Mouse (Mus musculus) embryo, embryonic 10.5 days (tissue): ENCODE measurements around the gene Rhoc.
"Not testable (repeated sequence)": the region's sequence is repeated elsewhere in the genome, so short reads cannot be mapped to it uniquely, and the experiment has no call there.

Experiments used
- DNase-seq: peaks from one replicate; pipeline ENCODE4 v3.0.0-alpha.2; 2015; ENCODE audit warnings: low spot score

Gene Rhoc

DNA sequence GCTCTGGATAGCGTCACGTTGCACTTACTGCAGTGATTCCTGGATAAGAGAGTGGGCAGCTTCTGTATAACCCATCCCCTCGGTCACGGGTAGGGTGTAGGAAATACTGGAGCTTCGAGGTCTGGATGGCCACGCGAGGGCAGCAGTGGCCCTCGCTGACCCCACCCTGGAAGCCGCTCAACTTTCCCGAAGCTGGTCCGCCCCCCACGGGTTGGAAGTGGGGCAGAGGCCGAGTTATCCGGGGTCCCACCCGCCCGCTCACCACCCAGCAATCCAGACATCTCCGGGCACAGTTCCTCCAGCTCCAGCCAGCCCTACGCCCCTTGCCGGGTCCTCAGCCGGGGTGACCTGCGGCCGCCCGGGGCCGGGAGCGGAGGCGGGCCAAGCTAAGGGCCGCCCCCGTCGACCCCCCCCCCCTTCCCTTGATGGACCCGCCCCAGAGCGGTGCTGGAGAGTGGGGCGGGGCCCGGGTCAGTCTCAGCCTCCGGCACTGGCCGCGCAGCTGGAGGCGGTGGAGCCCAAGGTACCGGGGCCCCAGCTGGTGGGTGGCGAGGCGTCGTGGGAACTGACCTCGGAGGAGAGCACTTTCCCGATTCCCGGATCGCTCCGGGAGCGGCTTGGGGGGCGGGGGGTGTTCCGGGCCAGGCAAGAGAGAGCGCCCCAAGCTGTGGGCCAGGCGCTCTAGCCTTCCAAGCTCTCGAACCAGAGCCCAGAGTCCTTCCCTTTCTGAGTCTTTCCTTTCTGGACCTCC, 561 bp downstream of the Rhoc start:
- DNase-seq: peak; percentile 88

DNA sequence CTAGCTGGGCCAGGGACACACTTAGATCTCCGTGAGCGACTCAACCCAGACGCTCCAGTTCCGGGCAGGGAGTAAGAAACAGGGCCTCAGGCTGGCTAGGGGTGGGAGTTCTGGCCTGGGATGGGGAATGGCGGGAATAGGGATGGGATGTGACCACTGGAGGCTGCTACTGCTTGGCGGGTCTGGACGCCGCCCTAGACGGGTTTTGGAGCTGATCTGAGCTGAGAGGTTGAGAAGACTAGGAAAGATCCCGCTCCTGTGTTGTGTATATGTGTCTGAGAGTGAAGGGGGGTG, 1.1 kb downstream of the Rhoc start:
- peak; percentile 66 for DNase-seq

DNA sequence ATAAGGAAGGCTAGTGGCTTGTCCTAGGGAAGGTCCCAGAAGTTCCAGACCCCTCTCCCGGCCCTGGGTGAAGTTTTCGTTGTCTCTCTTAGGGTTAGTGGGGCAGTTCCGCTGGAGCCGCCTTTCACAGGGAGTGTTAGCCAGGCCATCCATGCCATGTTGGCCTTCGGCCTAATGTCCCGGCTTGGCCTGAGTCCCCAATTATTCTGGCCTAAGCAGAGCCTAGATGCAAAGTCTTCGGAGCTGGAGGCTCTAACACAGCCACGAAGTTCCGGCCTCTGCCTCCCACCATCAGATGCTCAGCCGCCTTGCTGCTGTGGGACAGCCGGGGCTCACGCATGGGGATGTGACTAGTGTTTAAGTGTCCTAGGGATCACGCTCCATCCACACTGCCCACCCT, 1.6 kb downstream of the Rhoc start:
- DNase-seq: peak; percentile 29

DNA sequence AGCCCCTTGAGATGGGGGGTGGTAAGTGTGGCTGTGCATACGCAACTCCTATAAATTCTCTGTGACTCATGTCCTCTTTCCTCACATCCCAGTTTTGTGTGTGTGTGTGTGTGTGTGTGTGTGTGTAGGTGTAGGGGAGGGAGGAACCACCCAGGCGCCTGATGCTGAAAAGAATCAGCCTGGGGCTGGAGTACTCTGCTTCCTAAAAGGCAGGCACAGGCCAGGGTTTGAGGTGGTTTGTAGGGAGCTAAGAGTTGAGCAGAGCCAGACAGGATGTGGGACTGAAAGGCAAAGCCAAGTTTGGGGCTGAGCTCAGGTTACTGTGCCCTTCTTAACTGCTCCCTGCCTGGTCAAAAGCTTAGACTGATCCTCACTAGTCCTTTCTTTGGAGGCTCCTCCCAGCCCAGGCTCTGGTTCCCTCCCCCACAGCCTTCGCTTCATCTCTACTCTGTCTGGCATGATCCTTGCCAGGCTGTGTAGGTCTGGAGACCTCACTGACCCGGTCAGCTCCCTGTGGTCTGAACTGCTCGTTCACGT, 2.3 kb downstream of the Rhoc start:
- DNase-seq: peak; percentile 82

DNA sequence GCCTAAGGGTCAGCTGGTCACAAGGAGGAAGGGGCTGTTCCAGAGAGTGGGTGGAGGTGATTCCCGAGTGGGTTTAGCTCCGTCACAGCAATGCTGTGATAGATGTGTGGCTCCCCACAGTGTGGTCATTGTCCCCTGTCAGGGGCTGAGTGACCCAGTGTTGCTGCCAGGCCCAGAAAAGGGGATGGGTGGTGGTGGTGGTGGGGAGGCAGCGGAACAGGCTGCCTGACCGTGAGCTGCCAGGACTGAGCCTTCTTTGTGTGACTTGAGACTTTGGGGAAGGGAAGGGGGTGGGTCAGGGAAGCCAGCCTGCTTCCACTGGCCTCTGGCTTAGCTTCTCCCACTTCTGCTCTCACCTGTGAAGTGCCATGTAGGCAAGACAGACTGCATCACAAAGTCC, 2.8 kb downstream of the Rhoc start:
- DNase-seq: no peak

DNA sequence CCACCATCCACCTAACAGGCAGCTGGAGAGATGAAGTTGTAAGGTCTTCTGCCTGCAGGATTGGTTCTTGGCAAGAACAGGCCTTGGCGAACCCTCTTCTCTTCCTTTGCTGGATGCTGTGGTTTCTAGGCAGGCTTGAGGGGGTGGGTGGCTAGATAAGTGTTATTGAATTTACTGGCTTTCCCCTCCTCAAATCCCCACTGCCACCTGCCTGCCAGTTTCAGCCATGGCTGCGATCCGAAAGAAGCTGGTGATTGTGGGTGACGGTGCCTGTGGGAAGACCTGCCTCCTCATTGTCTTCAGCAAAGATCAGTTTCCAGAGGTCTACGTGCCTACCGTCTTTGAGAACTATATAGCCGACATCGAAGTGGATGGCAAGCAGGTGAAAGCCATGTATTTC, 3.5 kb downstream of the Rhoc start:
- no peak for DNase-seq

DNA sequence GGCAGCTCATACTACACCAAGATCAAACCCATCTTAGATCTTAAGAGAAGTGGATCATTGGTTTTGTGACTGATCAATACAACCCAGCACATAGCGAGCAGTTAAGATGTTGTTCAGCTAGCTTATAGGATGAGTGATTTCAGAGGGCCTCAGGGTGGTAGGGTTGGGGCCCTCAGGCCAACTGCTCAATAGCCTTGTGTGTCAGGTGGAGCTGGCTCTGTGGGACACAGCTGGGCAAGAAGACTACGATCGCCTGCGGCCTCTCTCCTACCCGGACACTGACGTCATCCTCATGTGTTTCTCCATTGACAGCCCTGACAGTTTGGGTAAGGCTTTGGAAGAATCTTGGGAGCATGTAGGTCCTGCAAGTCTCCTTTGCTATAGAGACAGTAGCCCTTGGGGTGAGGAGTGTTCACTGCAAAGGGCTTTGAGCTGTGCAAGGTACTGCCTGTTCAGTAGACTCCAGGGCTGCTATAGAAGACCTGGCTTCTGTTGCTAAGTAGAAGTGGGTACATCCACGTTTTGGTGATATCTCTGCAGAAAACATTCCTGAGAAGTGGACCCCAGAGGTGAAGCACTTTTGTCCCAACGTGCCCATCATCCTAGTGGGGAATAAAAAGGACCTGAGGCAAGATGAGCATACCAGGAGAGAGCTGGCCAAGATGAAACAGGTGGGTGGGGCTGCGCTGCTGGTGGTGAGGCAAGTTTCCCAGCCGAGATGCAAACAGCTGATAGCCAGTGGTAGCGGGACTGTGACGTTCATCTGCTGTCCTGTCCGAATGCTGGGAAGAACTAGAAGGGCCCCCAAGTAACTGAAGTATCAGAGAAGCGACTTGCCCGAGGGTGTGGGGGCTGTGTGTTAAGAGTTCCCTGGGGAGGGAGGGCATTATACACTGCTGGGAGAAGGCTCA, 4.4 kb downstream of the Rhoc start:
- no peak for DNase-seq

DNA sequence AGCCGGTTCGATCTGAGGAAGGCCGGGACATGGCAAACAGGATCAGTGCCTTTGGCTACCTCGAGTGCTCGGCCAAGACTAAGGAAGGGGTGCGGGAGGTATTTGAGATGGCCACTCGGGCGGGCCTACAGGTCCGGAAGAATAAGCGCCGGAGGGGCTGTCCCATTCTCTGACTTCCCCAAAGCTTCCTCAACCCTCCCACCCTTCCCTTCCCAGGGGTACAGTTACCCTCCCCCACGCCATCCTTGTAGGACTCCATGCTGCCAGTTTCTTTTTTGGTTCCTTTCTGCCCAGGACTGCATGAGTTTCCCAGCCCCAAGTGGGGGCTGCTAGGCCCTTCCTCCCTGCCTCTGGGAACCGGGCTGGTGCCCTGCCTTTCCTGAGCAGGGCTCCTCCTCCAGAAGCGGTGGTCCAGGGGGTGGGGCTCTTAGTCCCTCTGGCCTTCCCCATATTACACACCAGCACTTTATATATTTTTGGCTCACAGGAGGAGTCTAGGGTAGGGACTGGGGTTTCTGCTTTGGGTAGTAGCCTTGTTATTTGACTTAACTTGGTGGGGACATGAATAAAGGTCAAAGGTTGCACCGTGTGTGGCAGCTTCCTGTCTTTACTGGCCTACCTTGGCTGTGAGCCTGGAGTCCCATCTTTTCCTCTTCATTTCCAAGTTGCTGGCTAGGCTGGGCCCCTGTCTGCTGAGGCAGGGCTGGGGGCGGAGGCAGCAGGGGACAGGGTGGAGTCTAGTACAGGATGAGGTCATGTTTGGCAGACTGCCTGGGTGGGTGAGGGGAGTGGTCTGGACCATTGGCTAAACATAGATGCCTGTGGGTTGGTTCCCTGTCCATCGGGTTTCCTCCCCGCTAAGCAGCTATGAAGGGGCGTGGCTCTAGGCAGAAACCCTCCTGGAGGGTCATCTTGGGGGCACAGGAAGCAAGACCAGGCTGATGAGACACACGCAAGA, 6.0 kb downstream of the Rhoc start:
- DNase-seq: peak; percentile 93

DNA sequence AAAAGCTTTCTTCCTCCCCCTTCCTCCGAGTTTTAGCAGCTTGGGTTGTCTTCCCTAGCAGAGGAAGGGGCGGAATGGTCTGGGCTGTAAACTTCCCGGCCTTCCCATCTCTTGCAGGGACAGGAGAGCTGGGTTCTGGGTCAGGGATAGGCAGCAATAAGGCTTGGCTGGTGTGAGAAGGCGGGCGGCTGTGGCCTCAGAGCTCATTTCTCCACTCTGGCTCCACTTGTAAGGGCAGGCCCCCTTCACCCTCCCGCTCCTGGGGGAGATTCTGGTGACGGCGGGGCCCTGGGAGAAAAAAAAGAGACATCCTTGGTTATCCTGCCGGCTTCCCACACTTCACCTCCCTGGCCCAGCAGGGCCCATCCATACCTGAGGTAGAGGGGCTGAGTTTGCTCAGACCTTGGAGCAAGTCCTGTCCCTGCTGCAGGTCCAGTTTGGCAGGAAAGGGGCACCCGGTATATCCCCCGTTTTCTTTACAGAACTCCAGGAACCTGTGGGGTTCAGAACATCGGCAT, 6.8 kb downstream of the Rhoc start:
- DNase-seq: no peak

DNA sequence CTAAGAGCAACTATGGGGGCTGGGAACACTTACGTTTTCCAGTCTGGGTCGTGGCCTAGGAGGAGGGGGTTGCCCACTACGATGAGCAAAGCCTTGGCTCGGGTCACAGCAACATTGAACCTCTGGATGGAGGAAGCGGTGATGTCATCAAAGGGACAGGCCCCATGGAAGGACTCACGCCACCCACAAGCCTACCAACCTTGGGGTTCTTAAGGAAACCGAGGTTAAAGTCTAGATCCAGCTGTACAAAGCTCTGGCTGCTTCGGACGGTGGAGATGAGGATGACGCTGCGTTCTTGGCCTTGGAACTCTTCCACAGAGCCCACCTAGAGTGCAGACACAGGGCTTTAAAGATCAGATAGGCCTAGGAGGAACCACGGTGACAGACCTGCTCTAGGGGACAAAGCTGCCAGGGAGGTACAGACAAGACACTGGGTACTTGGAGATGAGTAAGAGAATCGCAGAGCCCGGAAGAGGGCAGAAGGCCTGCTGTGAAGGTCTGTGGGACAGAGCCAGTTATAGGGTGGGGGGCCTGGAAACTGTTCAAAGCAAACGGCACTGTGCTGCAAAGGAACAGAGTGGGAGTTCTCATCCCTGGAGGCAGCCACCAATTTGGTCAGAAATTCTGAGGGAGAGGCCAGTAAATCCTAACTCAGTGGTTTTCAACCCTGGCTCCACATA, 7.6 kb downstream of the Rhoc start:
- no peak for DNase-seq

DNA sequence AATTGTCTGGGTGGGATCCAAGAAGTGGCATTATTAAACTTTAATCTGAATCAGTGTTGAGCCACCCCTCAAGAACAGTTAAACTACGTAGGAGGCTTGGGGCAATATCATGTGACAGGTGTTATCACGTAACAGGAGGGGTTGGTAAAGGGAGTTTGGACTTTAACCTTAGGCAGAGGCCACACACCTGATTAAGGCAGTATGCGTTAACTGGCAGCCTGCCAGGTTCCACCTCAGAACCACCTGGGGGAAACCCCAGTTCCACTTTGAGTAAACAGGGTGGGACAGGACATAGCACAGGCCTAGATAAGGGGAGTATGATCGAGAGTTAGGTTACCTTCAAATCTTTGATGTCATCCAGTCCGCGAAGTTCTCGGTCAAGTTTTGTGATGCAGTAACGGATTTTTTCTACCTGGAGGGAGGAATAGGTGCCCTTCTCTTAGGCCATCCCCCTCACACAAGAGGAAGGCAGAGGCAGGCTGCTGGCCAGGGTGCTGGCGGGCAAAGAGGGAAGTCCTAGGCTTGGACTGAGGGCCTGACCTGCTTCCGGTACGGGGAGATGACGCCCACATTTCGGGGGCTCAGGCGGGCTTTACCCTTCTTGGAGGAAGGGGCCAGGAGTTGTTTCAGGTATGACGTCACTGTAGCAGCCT, 8.4 kb downstream of the Rhoc start:
- DNase-seq: no peak

DNA sequence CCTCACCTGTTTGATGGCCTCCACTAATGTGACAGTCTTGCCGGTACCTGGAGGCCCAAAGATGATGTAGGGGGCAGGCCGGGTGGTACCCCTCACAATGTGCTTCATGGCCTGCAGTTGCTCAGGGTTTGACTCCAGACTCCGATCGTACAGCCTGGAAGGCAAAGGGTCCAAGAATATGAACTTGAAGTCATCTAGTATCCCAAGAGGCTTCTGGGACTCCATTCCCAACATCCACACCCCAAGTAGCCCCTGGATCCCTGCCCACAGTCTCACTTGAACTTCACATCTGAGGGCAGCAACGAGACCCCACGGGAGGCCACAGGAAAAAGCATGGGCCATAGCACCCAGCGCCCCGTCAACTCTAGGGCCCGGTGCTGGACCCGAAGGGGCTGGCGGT, 12.5 kb downstream of the Rhoc start:
- DNase-seq: no peak

DNA sequence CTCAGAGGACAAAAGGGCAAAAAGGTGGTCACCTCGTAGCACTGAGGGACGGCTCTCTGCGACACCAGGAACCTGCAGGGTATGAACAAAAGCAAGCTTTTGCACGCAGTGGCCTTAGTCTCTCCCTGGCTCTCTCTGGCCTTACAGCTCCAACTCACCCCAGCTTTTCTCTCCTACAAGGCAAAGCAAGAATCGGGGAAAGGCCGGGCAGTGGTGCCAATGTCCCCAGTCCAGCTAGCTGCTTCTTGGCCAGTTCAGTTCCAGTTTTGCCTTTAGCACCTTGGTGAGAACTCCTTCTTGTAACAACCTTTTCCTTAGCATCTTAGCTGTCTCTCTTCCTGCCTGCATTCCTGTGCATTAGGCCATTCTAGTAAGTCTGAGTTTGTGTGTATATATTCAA, 13.3 kb downstream of the Rhoc start:
- DNase-seq: no peak

DNA sequence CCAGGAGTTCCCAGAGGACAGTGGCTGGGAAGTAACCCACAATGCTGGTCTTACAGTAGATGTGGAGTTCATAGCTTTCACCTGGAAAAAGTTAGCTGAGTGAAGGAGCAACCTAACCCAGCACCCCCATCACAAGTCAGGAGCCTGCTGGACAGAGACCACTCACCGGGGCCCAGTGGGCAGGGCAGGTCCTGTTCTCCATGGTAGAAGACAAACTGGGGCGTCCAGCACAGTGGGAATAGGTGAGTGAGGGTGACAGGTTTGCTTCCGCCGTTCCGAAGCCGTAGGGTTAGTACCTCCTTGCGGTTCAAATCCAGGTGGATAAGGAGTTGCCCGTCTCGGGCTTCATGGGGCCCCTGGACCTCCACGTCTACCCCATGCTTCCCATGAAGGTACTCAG, 16.1 kb downstream of the Rhoc start:
- DNase-seq: no peak

DNA sequence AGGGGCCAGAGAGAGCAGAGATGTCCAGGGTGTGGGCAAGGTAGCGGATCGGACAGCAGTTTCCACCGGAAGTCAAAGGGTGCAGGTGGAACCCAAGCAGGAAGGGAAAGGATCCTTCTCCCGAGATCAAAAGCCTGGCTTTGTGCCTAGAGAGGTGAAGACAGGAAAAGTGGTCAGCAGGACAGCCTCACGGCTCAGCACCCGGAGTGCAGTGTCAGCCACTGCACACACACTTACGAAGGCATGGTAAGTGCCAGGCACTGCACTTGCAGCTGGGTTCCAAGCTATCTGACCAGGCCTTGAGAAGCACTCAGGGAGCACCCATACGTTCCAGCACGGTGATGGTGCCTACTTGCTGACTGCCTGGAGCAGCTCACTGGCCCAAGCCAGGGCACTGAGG, 17.4 kb downstream of the Rhoc start:
- DNase-seq: no peak

DNA sequence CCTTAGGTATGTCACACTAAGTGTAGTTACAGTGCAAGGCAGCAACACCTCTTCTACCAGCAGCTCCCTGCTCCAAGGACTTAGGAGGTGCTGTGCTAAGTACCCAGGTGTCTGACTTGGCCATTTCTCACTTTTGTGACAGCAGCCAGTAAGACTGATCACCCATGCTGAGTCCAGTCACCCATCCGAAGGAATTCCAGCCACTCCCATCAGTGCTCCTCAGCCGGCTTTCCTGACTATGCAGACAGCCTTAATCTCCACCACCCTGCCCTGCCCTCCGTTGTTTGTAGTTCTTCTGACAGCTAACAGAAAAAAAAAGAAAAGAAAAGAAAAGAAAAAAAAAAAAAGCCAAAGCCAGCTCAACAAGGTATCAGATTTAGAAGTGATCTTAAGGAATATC, 23.6 kb downstream of the Rhoc start:
- no peak for DNase-seq

DNA sequence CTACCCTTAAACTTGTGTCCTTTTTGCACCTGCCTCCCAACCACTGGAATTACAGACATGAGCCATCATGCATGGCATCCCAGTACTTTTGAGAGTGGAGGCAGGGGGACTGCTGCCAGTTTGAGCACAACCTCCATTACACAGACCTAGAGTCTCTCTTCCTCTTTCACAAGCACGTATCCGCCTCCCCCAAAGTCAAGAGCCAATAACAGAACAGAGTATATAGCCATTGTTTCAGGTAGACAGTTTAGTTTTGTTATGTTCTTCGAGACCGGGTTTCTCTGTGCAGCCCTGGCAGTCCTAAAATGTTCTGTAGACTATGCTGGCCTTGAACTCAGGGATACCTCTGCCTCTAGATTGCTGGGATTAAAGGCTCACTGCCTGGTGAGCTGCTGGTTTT, 24.1 kb downstream of the Rhoc start:
- DNase-seq: no peak

DNA sequence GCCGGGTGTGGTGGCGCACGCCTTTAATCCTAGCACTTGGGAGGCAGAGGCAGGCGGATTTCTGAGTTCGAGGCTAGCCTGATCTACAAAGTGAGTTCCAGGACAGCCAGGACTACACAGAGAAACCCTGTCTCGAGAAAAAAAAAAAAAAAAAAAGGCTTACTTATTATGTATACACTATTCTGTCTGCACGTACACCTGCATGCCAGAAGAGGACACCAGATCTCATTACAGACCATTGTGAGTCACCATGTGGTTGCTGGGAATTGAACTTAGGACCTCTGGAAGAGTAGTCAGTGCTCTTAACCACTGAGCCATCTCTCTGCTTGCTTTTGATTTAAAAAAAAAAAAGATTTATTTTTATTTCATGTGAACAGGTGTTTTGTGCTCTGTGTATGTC, 25.1 kb downstream of the Rhoc start:
- DNase-seq: not testable (repeated sequence)

DNA sequence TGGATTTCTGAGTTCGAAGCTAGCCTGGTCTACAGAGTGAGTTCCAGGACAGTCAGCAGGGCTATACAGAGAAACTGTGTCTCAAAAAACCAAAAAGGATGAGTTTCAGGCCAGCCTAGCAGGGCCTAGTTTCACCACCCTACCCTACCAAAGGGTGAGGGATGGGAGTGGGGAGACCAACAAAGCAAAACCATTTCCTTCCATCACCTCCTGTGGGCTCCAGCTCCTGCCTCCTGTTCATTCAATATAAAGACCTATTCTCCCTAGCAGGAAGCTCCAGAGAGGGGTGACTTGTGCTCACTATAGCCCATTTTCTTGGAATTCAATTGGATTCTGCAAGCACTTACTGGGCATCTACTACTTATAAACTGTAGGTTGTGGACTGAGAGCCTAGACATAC, 26.6 kb downstream of the Rhoc start:
- DNase-seq: no peak

DNA sequence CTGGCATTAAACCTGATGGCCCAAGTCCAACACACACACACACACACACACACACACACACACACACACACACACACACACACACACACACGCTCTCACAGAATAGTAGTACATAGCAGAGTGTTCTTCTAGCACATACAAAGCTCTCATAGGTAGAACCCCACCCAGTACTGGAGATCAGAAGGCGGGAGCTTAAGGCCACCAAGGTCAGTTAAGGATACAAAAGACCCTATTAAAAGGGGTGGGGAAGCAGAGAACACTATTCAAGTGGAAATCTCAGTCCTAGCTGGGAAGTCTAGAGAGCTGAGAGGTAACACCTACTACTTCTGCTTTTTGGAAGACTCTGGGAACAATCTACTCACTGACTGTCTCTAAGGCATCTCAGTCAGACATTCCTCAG, 27.2 kb downstream of the Rhoc start:
- DNase-seq: no peak

DNA sequence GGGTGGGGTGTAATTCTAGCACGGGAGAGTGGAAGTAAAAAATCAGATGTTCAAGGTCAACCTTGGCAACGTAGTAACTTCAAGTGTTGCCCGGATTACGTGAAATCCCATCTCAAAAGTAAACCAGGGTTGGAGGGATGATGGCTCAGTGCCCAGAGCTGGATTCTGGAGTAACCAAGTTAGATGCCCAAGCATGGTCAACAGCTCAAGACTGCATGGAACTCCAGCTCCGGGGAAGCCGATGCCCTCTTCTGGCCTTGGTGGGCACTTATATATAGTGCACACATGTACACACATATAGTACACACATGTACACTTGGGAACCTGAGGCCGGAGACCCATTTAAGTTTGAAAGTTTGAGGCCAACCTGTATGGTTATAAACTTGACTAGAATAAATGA, 28.0 kb downstream of the Rhoc start:
- no peak for DNase-seq
